Mouse (Mus musculus) stomach, postnatal 0 days (tissue): ENCODE data around the gene Creld2. TPM values are rescaled to one million over a fixed set of nuclear protein-coding genes. Genes with fewer than 3 reads are reported as not detected.

Experiments used
- ATAC-seq: fragments of 200-750 bp; cut with Nextera tagmentation; 2 replicates; pipeline ENCODE4 v1.8.0; 2017; ENCODE audit not compliant: low FRiP score, low TSS enrichment
- DNase-seq: peaks from one replicate; pipeline ENCODE4 v3.0.0-alpha.2; 2016; ENCODE audit warnings: low spot score
- H3K27ac ChIP-seq: fragments of 300-500 bp; sonication (generic); replicated peaks from 2 replicates; pipeline ENCODE4 v1.5.1; 2014; ENCODE audit warnings: mild to moderate bottlenecking, control low read depth
- H3K27me3 ChIP-seq: fragments of 300-500 bp; sonication (generic); 2 replicates; pipeline ENCODE4 v1.6.1; 2014; ENCODE audit warnings: low read length; ENCODE audit not compliant: control insufficient read depth, insufficient read depth
- H3K36me3 ChIP-seq: fragments of 300-500 bp; sonication (generic); 2 replicates; pipeline ENCODE4 v1.6.1; 2014; ENCODE audit warnings: low read length, mixed read lengths; ENCODE audit not compliant: control insufficient read depth, insufficient read depth
- H3K4me1 ChIP-seq: fragments of 300-500 bp; sonication (generic); replicated peaks from 2 replicates; pipeline ENCODE4 v1.6.1; 2014; ENCODE audit warnings: antibody characterized with exemption; ENCODE audit not compliant: control insufficient read depth, insufficient read depth
- H3K4me2 ChIP-seq: fragments of 300-500 bp; sonication (generic); replicated peaks from 2 replicates; pipeline ENCODE4 v1.6.1; 2014; ENCODE audit warnings: low read depth, mild to moderate bottlenecking, control low read depth, moderate library complexity
- H3K4me3 ChIP-seq: fragments of 300-500 bp; sonication (generic); 2 replicates; pipeline ENCODE4 v1.5.1; 2014; ENCODE audit warnings: low read depth, low read length, control low read depth
- H3K9ac ChIP-seq: fragments of 300-500 bp; sonication (generic); 2 replicates; pipeline ENCODE4 v1.6.1; 2014; ENCODE audit warnings: mild to moderate bottlenecking, low read length, control low read depth, mixed read lengths
- H3K9me3 ChIP-seq: fragments of 300-500 bp; sonication (generic); 2 replicates; pipeline ENCODE4 v1.6.1; 2016; ENCODE audit warnings: low read length; ENCODE audit not compliant: control insufficient read depth
- CTCF ChIP-seq: IDR thresholded peaks from 2 replicates; pipeline ENCODE4 v1.5.1; 2016; ENCODE audit warnings: antibody characterized with exemption, low read depth, mild to moderate bottlenecking, moderate library complexity
- EP300 ChIP-seq: optimal IDR thresholded peaks from 2 replicates; pipeline ENCODE3; 2016; ENCODE audit warnings: antibody characterized with exemption
- WGBS: fragments of 180-500 bp; shearing (Covaris S2); extraction: QIAGEN DNeasy Blood & Tissue Kit; methylation state at CpG from one replicate; pipeline ENCODE4 v1.1.7; 2014; 5-methylcytosine and 5-hydroxymethylcytosine counted together
- polyA plus RNA-seq: library from polyadenylated mRNA; unstranded; fragments of >200 nt; fragmentation: Nextera tagmentation; extraction: Ambion mirVana; gene quantifications from 2 replicates; pipeline ENCODE4 v1.2.1, GENCODE M21; 2015

The Creld2 gene
- polyA plus RNA-seq, 1 experiment from 2014 or later: 93.2 TPM

DNA sequence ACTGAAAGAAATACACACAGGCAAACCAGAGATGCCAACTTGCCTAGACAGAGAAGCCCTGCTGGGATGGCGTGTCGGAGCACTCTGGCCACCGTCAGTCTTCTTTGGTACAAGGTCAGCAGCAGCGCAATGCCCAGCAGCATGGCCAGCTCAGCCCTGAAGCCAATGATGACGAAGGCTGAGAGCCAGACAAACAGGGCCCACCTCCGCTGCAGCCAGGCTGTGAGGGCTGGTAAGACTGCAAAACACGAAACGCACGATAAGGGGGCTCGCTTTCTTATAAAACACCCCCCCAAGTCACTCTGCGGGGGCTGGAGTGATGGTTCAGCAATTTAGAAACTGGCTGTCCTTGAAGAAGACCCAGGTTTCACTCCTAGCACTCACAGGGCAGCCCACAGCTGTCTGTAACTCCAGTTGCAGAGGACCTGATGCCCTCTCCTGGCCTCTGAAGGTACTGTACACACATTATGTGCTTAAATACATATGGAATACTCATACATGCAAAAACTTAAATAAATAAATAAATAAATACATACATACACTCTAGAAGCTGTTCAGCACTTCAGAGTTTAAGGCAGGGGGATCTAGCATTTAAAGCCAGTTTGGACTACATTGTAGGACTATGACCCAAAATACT is 4.9 kb upstream of the Creld2 start:
- no peaks in the 10 kb centered on the region for H3K4me1 ChIP-seq
- H3K27me3 ChIP-seq: no peaks in the 10 kb centered on the region
- H3K27ac ChIP-seq: no peak overlapping the region
- DNase-seq: no peak
- no peak for TF ChIP-seq EP300
- TF ChIP-seq CTCF: peak; percentile 55
- H3K9ac ChIP-seq: no peak overlapping the region
- H3K4me3 ChIP-seq: no peak overlapping the region
- 97% methylated on average over 11 of the region's 11 CpGs for WGBS
- no peak for ATAC-seq
- H3K9me3 ChIP-seq: no peaks in the 10 kb centered on the region
- H3K36me3 ChIP-seq: peaks cover 6% of the 10 kb centered on the region; the same call in 1 of the 2 replicates
- H3K4me2 ChIP-seq: no peak overlapping the region

DNA sequence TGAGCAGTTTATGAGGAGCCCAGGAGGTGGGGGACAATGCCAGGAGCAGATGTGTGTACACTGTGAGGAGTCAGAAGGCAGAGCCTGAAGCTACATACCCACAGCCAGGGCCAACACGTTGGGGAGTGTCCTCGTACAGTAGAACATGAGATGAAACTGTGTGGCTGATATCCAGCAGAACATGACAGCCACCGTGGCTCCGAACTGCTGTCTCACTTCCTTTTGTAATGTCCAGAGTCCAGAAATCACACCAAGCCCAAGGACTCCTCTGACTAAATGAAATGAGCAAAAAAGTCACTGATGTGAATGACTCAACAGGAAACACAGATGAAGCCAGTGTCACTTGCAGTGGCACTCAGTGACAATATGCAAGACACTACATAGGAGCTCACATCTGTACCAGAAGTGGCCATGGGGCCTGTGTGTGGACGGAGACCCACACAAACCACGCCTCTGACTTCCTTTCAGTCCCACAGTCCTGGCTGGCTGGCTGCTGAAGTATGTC is 4.2 kb upstream of the Creld2 start:
- WGBS: 91% methylated on average over 6 of the region's 6 CpGs
- no peaks in the 10 kb centered on the region for H3K27me3 ChIP-seq
- no peak overlapping the region for H3K4me3 ChIP-seq
- no peak for DNase-seq
- ATAC-seq: no peak
- H3K9me3 ChIP-seq: no peaks in the 10 kb centered on the region
- H3K36me3 ChIP-seq: peaks cover 6% of the 10 kb centered on the region; the same call in 1 of the 2 replicates
- H3K27ac ChIP-seq: no peak overlapping the region
- no peak overlapping the region for H3K4me2 ChIP-seq
- no peak overlapping the region for H3K9ac ChIP-seq
- no peaks in the 10 kb centered on the region for H3K4me1 ChIP-seq
- TF ChIP-seq EP300 (no peak), CTCF (no peak)

DNA sequence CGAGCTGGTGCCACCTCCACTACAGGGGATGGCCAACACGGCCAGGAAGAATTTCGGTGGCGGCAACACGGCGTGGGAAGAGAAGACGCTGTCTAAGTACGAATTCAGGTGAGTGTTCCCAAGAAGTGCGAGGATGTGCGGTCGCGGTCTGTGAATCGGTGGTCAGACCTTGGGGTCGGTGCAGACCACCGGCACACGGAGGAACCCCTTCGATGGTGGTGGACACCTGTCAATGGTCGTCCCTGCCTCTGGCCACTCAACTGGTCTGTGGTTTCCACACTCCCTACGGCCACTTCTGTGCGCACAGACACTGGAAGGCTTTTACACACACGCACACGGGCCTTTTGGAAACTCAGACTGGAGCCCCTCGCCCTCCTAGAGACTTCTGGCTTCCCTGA is 459 bp downstream of the Creld2 start:
- ATAC-seq: no peak
- under 1% methylated on average over 22 of the region's 23 CpGs for WGBS

DNA sequence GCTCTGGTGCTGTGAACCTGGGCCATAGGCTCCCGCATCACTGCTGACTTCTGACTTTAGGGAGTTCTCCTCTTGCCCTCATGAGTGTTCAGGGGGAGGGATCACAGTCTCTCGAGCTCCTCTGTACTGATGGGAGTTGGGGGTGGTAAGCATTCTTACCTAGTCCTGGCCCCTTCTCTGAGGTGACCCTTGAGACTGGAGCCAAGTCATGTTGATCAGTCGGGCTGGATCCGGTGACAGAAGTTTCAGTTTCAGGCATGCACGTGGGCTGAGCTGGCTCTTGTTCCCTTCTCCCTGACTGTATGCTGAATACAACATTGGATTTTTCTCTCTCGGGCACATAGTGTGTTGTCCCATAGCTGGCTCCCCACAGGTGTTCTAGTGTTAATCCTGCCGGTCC is 2.0 kb downstream of the Creld2 start:
- Histone ChIP-seq H3K4me2 (no peak overlapping the region), H3K36me3 (peaks cover 24% of the 10 kb centered on the region)
- TF ChIP-seq EP300 (no peak), CTCF (no peak)

More for the DNA sequence above, 459 bp downstream of the Creld2 start:
- DNase-seq: no peak
- no peak for TF ChIP-seq CTCF
- TF ChIP-seq EP300: no peak
- Histone ChIP-seq H3K4me3 (peak overlapping the region; percentile 87), H3K9ac (peak overlapping the region; percentile 87), H3K27me3 (no peaks in the 10 kb centered on the region), H3K36me3 (peaks cover 14% of the 10 kb centered on the region; the same call in 1 of the 2 replicates), H3K9me3 (no peaks in the 10 kb centered on the region), H3K27ac (no peak overlapping the region; the same call in 1 of the 2 replicates), H3K4me2 (peak overlapping the region; percentile 95), H3K4me1 (no peaks in the 10 kb centered on the region)

DNA sequence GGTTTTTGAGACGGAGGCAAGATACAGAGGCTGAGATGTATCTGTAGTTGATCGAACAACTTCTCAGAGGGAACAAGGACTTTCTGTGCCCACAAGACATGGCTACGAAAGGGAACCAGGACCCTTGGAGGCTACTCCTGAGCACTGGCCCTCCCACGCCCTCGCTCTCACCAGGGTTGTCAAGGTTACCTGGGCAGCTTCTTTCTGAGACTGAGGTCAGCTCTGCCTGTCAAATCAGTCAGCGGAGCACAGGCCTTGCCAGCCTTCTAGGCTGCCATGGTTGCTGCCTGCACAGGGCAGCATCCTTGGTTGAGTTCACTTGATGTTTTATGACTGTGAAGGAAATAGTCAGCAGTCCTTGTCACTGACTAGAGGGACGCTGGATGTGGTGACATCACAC is 3.1 kb downstream of the Creld2 start:
- no peak overlapping the region for H3K4me3 ChIP-seq
- no peak for TF ChIP-seq EP300
- no peak for TF ChIP-seq CTCF
- ATAC-seq (no peak), DNase-seq (no peak)
- no peaks in the 10 kb centered on the region for H3K27me3 ChIP-seq
- H3K36me3 ChIP-seq: peaks cover 24% of the 10 kb centered on the region
- H3K9me3 ChIP-seq: no peaks in the 10 kb centered on the region
- H3K27ac ChIP-seq: no peak overlapping the region
- no peaks in the 10 kb centered on the region for H3K4me1 ChIP-seq
- 95% methylated on average over 7 of the region's 7 CpGs for WGBS
- no peak overlapping the region for H3K4me2 ChIP-seq
- H3K9ac ChIP-seq: no peak overlapping the region

More for the DNA sequence above, 2.0 kb downstream of the Creld2 start:
- Histone ChIP-seq H3K4me3 (no peak overlapping the region), H3K27me3 (no peaks in the 10 kb centered on the region), H3K9ac (no peak overlapping the region), H3K9me3 (no peaks in the 10 kb centered on the region), H3K4me1 (no peaks in the 10 kb centered on the region), H3K27ac (no peak overlapping the region)
- WGBS: 81% methylated on average over 7 of the region's 7 CpGs
- no peak for DNase-seq
- no peak for ATAC-seq

DNA sequence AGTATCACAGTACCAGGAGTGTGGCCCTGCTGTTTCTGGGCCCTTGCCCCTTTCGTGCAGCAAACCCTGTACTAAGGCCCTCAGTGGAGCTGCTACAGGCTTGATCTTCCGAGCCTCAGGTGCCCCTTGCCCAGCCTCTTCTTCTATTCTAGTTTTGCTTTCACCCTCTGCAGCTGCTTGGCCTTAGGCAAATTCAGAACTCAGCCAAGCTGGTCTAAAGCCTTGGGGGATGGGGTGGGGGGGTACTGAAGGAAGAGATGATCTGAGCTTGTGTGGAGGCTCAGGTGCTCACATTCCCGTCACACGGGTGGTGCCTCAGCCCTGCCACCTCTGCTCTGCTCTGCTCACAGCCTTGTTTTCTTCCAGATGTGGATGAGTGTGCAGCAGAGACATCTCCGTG is 3.9 kb downstream of the Creld2 start:
- no peak for DNase-seq
- Histone ChIP-seq H3K36me3 (peaks cover 24% of the 10 kb centered on the region), H3K4me3 (no peak overlapping the region), H3K9ac (no peak overlapping the region), H3K4me2 (no peak overlapping the region), H3K9me3 (no peaks in the 10 kb centered on the region), H3K27me3 (no peaks in the 10 kb centered on the region), H3K27ac (no peak overlapping the region), H3K4me1 (no peaks in the 10 kb centered on the region)
- TF ChIP-seq EP300 (no peak), CTCF (no peak)
- ATAC-seq: no peak
- WGBS: 95% methylated on average over 5 of the region's 5 CpGs
